Mouse (Mus musculus): ENCODE data around the gene Slc35f4. TPM values are rescaled to one million over a fixed set of nuclear protein-coding genes. Genes with fewer than 3 reads are reported as not detected.

Slc35f4 gene
- polyA plus RNA-seq, 1 experiment from 2014 or later: 6.6 TPM

GRCm38 (mm10) chr14:49493793-49494192 lies 32.1 kb downstream of the Slc35f4 start:
- no peak overlapping the region for H3K27ac ChIP-seq (ENCODE audit: low read depth, low read length)
- no peaks in the 10 kb centered on the region for H3K27me3 ChIP-seq (replicated peaks; ENCODE audit: control insufficient read depth, insufficient read depth, low read length)
- no peak overlapping the region for H3K4me3 ChIP-seq (ENCODE audit: low read depth, low read length)
- no peaks in the 10 kb centered on the region for H3K9me3 ChIP-seq (replicated peaks; ENCODE audit: control insufficient read depth, low read length)
- WGBS: 61% methylated on average over 1 of the region's 1 CpGs
- ATAC-seq (no peak), DNase-seq (ENCODE audit: low spot score) (no peak)
- H3K4me1 ChIP-seq (ENCODE audit: control insufficient read depth, insufficient read depth, low read length): no peaks in the 10 kb centered on the region
- no peaks in the 10 kb centered on the region for H3K36me3 ChIP-seq (ENCODE audit: control insufficient read depth, insufficient read depth, low read length)
- no peak overlapping the region for H3K4me2 ChIP-seq (ENCODE audit: low read length)
- no peak overlapping the region for H3K9ac ChIP-seq (ENCODE audit: low read length)

DNA sequence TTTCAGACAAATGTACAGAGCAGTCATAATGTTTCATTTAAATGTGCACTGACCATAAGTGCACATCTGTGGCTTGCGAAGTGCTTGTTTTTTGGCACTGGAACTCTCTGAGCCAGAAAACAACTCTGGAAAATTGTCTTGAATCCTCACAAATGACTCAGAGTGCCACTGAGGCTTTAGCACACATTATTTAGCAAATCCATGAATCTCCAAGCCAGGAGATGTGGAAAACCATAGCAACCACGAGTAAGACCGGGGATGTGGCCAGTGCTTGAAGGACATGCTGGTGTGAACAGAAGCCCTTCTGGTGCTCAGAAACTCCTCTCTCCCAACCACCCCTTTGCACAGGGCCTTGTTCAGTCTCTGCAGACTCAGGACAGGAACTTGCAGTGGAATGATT lies 33.3 kb downstream of the Slc35f4 start:
- no peak for ATAC-seq
- H3K9ac ChIP-seq (ENCODE audit: low read length): no peak overlapping the region
- H3K9me3 ChIP-seq (replicated peaks; ENCODE audit: control insufficient read depth, low read length): no peaks in the 10 kb centered on the region
- H3K4me2 ChIP-seq (ENCODE audit: low read length): no peak overlapping the region
- no peak for DNase-seq (ENCODE audit: low spot score)
- H3K4me1 ChIP-seq (ENCODE audit: control insufficient read depth, insufficient read depth, low read length): no peaks in the 10 kb centered on the region
- no peaks in the 10 kb centered on the region for H3K27me3 ChIP-seq (replicated peaks; ENCODE audit: control insufficient read depth, insufficient read depth, low read length)
- 79% methylated on average over 3 of the region's 3 CpGs for WGBS
- no peaks in the 10 kb centered on the region for H3K36me3 ChIP-seq (ENCODE audit: control insufficient read depth, insufficient read depth, low read length)
- H3K4me3 ChIP-seq (ENCODE audit: low read depth, low read length): no peak overlapping the region
- H3K27ac ChIP-seq (ENCODE audit: low read depth, low read length): no peak overlapping the region

DNA sequence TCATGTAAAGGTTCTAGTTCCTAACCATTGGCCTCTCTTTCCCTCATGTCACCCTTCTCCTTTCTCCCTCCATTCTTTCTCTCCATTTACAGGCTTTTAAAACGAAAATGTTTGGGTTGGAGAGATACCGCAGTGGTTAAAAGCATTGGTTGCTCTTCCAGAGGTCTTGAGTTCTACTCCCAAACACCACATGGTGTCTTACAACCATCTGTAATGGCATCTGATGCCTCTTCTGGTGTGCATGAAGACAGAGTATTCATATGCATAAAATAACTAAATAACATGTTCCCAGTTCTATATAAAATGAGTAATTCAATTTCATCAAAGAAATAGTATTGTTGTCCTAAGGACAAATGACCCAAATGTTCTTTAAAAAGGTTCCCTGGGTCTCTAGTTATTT lies 49.2 kb downstream of the Slc35f4 start:
- ATAC-seq (no peak), DNase-seq (ENCODE audit: low spot score) (no peak)
- no peaks in the 10 kb centered on the region for H3K27me3 ChIP-seq (replicated peaks; ENCODE audit: control insufficient read depth, insufficient read depth, low read length)
- H3K9ac ChIP-seq (ENCODE audit: low read length): no peak overlapping the region
- H3K27ac ChIP-seq (ENCODE audit: low read depth, low read length): no peak overlapping the region
- no peaks in the 10 kb centered on the region for H3K9me3 ChIP-seq (replicated peaks; ENCODE audit: control insufficient read depth, low read length)
- 86% methylated on average over 2 of the region's 2 CpGs for WGBS
- H3K4me1 ChIP-seq (ENCODE audit: control insufficient read depth, insufficient read depth, low read length): no peaks in the 10 kb centered on the region
- H3K36me3 ChIP-seq (ENCODE audit: control insufficient read depth, insufficient read depth, low read length): no peaks in the 10 kb centered on the region
- no peak overlapping the region for H3K4me3 ChIP-seq (ENCODE audit: low read depth, low read length)
- no peak overlapping the region for H3K4me2 ChIP-seq (ENCODE audit: low read length)

DNA sequence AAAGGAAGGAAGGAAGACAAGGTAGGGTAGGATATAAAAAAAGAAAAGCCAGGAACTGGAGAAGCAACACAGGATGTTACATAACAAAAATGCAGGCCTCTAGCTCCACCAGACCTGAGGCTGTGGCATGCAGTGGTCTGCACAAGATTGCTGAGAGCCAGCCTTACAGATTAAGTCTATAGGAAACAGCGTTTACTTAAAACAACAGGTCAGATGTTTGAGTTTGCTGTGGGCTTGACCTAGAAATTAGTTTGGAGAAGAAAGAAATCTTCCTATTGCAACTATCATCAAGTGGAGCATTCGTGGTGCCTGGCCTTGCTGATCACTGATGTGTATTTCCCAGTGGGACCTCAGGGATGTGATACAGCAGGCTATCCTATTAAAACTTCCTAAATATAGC lies 64.1 kb downstream of the Slc35f4 start:
- Histone ChIP-seq H3K4me2 (ENCODE audit: low read length) (no peak overlapping the region), H3K4me1 (ENCODE audit: control insufficient read depth, insufficient read depth, low read length) (no peaks in the 10 kb centered on the region), H3K9me3 (replicated peaks; ENCODE audit: control insufficient read depth, low read length) (no peaks in the 10 kb centered on the region), H3K9ac (ENCODE audit: low read length) (no peak overlapping the region), H3K4me3 (ENCODE audit: low read depth, low read length) (no peak overlapping the region), H3K36me3 (ENCODE audit: control insufficient read depth, insufficient read depth, low read length) (no peaks in the 10 kb centered on the region), H3K27ac (ENCODE audit: low read depth, low read length) (no peak overlapping the region), H3K27me3 (replicated peaks; ENCODE audit: control insufficient read depth, insufficient read depth, low read length) (no peaks in the 10 kb centered on the region)
- whole genome bisulfite sequencing: 82% methylated on average over 2 of the region's 2 CpGs
- DNase-seq (ENCODE audit: low spot score) (no peak), ATAC-seq (no peak)

GRCm38 (mm10) chr14:49460799-49461198 lies 65.0 kb downstream of the Slc35f4 start:
- H3K9ac ChIP-seq (ENCODE audit: low read length): no peak overlapping the region
- no peaks in the 10 kb centered on the region for H3K4me1 ChIP-seq (ENCODE audit: control insufficient read depth, insufficient read depth, low read length)
- no peaks in the 10 kb centered on the region for H3K27me3 ChIP-seq (replicated peaks; ENCODE audit: control insufficient read depth, insufficient read depth, low read length)
- H3K36me3 ChIP-seq (ENCODE audit: control insufficient read depth, insufficient read depth, low read length): no peaks in the 10 kb centered on the region
- DNase-seq (ENCODE audit: low spot score): no peak
- H3K27ac ChIP-seq (ENCODE audit: low read depth, low read length): no peak overlapping the region
- no peaks in the 10 kb centered on the region for H3K9me3 ChIP-seq (replicated peaks; ENCODE audit: control insufficient read depth, low read length)
- no peak for ATAC-seq
- no peak overlapping the region for H3K4me2 ChIP-seq (ENCODE audit: low read length)
- no peak overlapping the region for H3K4me3 ChIP-seq (ENCODE audit: low read depth, low read length)
- 79% methylated on average over 3 of the region's 3 CpGs for WGBS

DNA sequence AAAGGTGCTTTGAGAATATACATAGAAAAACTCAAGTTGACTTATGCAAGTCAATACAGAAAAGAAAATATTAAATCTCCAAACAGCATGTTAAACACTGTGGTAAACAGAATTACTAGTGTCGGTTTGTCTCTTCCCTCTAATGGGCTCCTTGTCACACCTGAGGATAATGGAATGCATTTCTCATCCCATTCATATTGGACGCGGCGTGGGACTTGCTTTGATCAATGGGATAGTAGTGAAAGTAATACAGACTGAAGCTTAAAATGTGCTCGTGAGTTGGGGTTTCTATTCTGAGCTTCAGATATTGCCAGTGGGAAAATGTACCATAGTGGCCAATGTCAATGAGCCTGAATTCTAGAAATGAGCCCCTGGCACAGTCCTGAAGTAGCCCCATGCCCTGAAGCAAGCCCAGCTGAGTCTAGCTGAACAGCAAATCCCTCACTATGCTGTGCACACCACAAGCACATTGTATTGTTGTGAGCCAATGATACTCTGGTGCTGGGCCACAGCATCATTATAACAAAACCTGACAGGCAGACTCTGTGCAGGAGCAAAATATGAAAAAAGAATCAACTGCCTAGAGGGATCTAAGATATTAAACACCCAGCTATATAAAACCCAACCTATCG lies 71.4 kb downstream of the Slc35f4 start:
- no peaks in the 10 kb centered on the region for H3K9me3 ChIP-seq (replicated peaks; ENCODE audit: control insufficient read depth, low read length)
- H3K4me1 ChIP-seq (ENCODE audit: control insufficient read depth, insufficient read depth, low read length): 0 out of 2 replicates have a peak, but pooled peaks cover 2% of the 10 kb centered on the region
- no peaks in the 10 kb centered on the region for H3K36me3 ChIP-seq (ENCODE audit: control insufficient read depth, insufficient read depth, low read length)
- DNase-seq (ENCODE audit: low spot score): no peak
- H3K4me3 ChIP-seq (ENCODE audit: low read depth, low read length): no peak overlapping the region
- H3K27ac ChIP-seq (ENCODE audit: low read depth, low read length): no peak overlapping the region
- ATAC-seq: no peak
- no peak overlapping the region for H3K9ac ChIP-seq (ENCODE audit: low read length)
- no peaks in the 10 kb centered on the region for H3K27me3 ChIP-seq (replicated peaks; ENCODE audit: control insufficient read depth, insufficient read depth, low read length)
- H3K4me2 ChIP-seq (ENCODE audit: low read length): no peak overlapping the region
- WGBS: 70% methylated on average over 6 of the region's 6 CpGs

DNA sequence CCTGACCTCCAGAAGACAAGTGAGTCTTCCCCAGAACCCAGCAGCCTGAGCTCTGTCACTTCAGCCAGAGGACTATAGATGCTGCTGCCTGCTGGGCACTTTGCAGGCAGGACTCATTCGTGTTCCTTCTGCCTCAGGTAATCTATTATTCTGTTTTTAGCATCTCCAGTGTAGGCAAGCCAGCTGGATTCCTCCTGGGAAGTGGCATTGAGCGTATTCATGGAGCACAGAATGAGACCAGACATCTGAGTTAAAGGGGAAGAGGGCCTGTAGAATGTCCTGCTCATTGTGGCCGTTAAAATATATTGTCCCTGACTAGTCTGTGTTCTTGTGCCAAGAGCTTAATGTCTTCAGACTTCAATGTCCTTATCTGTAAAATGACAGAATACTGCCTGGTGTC lies 72.1 kb downstream of the Slc35f4 start:
- no peak; the same call in 1 of the 2 replicates for ATAC-seq
- WGBS: 5% methylated on average over 3 of the region's 3 CpGs
- Histone ChIP-seq H3K27me3 (replicated peaks; ENCODE audit: control insufficient read depth, insufficient read depth, low read length) (no peaks in the 10 kb centered on the region), H3K4me3 (ENCODE audit: low read depth, low read length) (no peak overlapping the region), H3K4me2 (ENCODE audit: low read length) (no peak overlapping the region), H3K36me3 (ENCODE audit: control insufficient read depth, insufficient read depth, low read length) (no peaks in the 10 kb centered on the region), H3K4me1 (ENCODE audit: control insufficient read depth, insufficient read depth, low read length) (0 out of 2 replicates have a peak, but pooled peaks cover 2% of the 10 kb centered on the region), H3K27ac (ENCODE audit: low read depth, low read length) (no peak overlapping the region), H3K9ac (ENCODE audit: low read length) (no peak overlapping the region), H3K9me3 (replicated peaks; ENCODE audit: control insufficient read depth, low read length) (no peaks in the 10 kb centered on the region)
- peak; percentile 8 for DNase-seq (ENCODE audit: low spot score)

DNA sequence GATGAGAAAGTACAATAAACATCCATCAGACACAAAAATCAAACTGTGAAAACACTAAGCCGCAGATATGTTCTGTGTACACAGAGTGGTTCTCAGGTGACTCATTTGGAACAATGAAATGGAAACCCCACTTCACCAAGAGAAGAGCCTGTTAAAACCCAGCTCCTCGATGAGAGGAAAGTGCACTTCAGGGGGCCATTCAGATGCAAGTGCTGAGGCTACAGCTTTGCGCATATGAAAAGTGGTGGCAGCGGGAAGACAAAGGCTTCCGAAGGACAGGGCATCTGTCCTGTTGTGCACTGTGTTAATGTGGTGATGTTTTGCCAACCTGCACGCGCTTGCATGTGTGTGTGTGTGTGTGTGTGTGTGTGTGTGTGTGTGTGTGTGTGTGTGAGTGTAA lies 78.2 kb downstream of the Slc35f4 start:
- H3K27me3 ChIP-seq (replicated peaks; ENCODE audit: control insufficient read depth, insufficient read depth, low read length): no peaks in the 10 kb centered on the region
- H3K9ac ChIP-seq (ENCODE audit: low read length): no peak overlapping the region
- ATAC-seq (peak; percentile 34; the same call in 1 of the 2 replicates), DNase-seq (ENCODE audit: low spot score) (peak; percentile 41)
- no peaks in the 10 kb centered on the region for H3K9me3 ChIP-seq (replicated peaks; ENCODE audit: control insufficient read depth, low read length)
- H3K36me3 ChIP-seq (ENCODE audit: control insufficient read depth, insufficient read depth, low read length): no peaks in the 10 kb centered on the region
- H3K27ac ChIP-seq (ENCODE audit: low read depth, low read length): no peak overlapping the region
- H3K4me3 ChIP-seq (ENCODE audit: low read depth, low read length): no peak overlapping the region
- H3K4me2 ChIP-seq (ENCODE audit: low read length): no peak overlapping the region
- WGBS: 12% methylated on average over 7 of the region's 7 CpGs
- H3K4me1 ChIP-seq (ENCODE audit: control insufficient read depth, insufficient read depth, low read length): no peaks in the 10 kb centered on the region

GRCm38 (mm10) chr14:49446461-49446860 lies 79.4 kb downstream of the Slc35f4 start:
- no peak overlapping the region for H3K9ac ChIP-seq (ENCODE audit: low read length)
- WGBS: 47% methylated on average over 7 of the region's 7 CpGs
- DNase-seq (ENCODE audit: low spot score) (no peak), ATAC-seq (no peak)
- no peaks in the 10 kb centered on the region for H3K36me3 ChIP-seq (ENCODE audit: control insufficient read depth, insufficient read depth, low read length)
- H3K27me3 ChIP-seq (replicated peaks; ENCODE audit: control insufficient read depth, insufficient read depth, low read length): no peaks in the 10 kb centered on the region
- H3K4me3 ChIP-seq (ENCODE audit: low read depth, low read length): no peak overlapping the region
- no peak overlapping the region for H3K4me2 ChIP-seq (ENCODE audit: low read length)
- H3K9me3 ChIP-seq (replicated peaks; ENCODE audit: control insufficient read depth, low read length): no peaks in the 10 kb centered on the region
- H3K27ac ChIP-seq (ENCODE audit: low read depth, low read length): no peak overlapping the region
- no peaks in the 10 kb centered on the region for H3K4me1 ChIP-seq (ENCODE audit: control insufficient read depth, insufficient read depth, low read length)
